Mouse (Mus musculus) ES-E14 (cell line): ENCODE measurements at regions not wholly inside any gene's neighbourhood (a gene's known extent, or its start where the extent isn't known, plus 50 kb on each side); places are given as distances from the start of the nearest gene placed in this dataset.

Experiments used
- DNase-seq: peaks from one replicate; pipeline ENCODE4 v3.0.0-alpha.2; 2013; ENCODE audit warnings: low read depth, low spot score
- H3K27ac ChIP-seq: 2 replicates; pipeline ENCODE4 v1.5.1; 2012; ENCODE audit warnings: low read depth, mild to moderate bottlenecking, low read length, moderate library complexity, mixed read lengths; ENCODE audit not compliant: poor library complexity, insufficient read depth, severe bottlenecking
- H3K36me3 ChIP-seq: 2 replicates; pipeline ENCODE4 v1.6.1; 2012; ENCODE audit warnings: mild to moderate bottlenecking, low read length, moderate library complexity, mixed read lengths; ENCODE audit not compliant: control insufficient read depth, poor library complexity, insufficient read depth, severe bottlenecking
- H3K4me1 ChIP-seq, 2 experiments: fragments of 150-350 bp in 1 of 2; sonication (generic) in 1 of 2; 2 replicates each; pipeline ENCODE4 v1.6.1; 2012; ENCODE audit warnings: low read length in 2 of 2, mild to moderate bottlenecking in 1 of 2, mixed read lengths in 1 of 2; ENCODE audit not compliant: control insufficient read depth in 2 of 2, insufficient read depth in 2 of 2, poor library complexity in 1 of 2
- H3K4me3 ChIP-seq, 2 experiments: fragments of 150-350 bp in 1 of 2; sonication (generic) in 1 of 2; 2 replicates each; pipeline ENCODE4 v1.5.1; 2012; ENCODE audit warnings: low read length in 2 of 2, low read depth in 1 of 2, mild to moderate bottlenecking in 1 of 2, mixed read lengths in 1 of 2; ENCODE audit not compliant: insufficient read depth in 1 of 2, poor library complexity in 1 of 2, severe bottlenecking in 1 of 2
- H3K9ac ChIP-seq: 2 replicates; pipeline ENCODE4 v1.6.1; 2012; ENCODE audit warnings: low read depth, mild to moderate bottlenecking, low read length, mixed read lengths; ENCODE audit not compliant: poor library complexity, insufficient read depth, severe bottlenecking
- H3K9me3 ChIP-seq: fragments of 150-350 bp; sonication (generic); 2 replicates; pipeline ENCODE4 v1.6.1; 2012; ENCODE audit warnings: low read depth, mild to moderate bottlenecking, low read length; ENCODE audit not compliant: control insufficient read depth, insufficient read depth
- CHD2 ChIP-seq: IDR thresholded peaks from 2 replicates; pipeline ENCODE4 v1.6.1; 2014; ENCODE audit warnings: mild to moderate bottlenecking, low read depth, low read length, inconsistent platforms
- HCFC1 ChIP-seq: IDR thresholded peaks from 2 replicates; pipeline ENCODE4 v1.6.1; 2012; ENCODE audit warnings: low read length, inconsistent platforms, borderline replicate concordance; ENCODE audit not compliant: insufficient read depth
- MAFK ChIP-seq: IDR thresholded peaks from 2 replicates; pipeline ENCODE4 v1.6.1; 2014; ENCODE audit warnings: mild to moderate bottlenecking, low read depth, low read length, inconsistent platforms; ENCODE audit not compliant: insufficient read depth
- ZC3H11A ChIP-seq: IDR thresholded peaks from 2 replicates; pipeline ENCODE4 v1.6.1; 2012; ENCODE audit warnings: low read depth, mild to moderate bottlenecking, inconsistent platforms, low read length, borderline replicate concordance
- ZNF384 ChIP-seq: IDR thresholded peaks from 2 replicates; pipeline ENCODE4 v1.6.1; 2012; ENCODE audit warnings: low read depth, low read length, inconsistent platforms
- in situ Hi-C, 2 experiments: fragments of 600-800 bp; cut with MboI; formaldehyde crosslinking; loops; one replicate each; pipeline ENCODE4 v1.15.1; 2025; ENCODE audit warnings: low sequenced_read_pairs in 2 of 2, inconsistent platforms in 1 of 2; ENCODE audit not compliant: unreplicated experiment in 2 of 2

DNA sequence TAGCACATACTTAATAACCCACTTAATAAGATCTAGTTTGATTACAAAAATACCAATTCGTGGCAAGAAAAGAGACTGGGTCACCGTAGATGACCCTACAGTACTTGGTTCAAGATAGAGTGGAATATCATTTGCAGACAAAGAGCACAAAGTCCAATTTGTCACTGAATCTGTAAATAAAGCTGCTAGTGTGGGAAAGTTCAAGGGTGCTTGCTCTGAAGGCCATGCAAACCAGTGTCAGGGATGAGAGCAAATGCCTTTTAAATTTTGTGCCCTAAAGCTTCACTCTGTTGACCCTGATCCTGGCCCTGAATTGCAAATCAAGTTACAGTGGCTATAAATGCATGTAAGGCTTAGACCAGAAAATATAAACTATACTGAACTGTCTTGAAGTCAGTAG, 113.1 kb downstream of the Cd55b start:
- TF ChIP-seq ZC3H11A, result no peak
- TF ChIP-seq CHD2, result no peak
- no peak for TF ChIP-seq MAFK
- no peak for TF ChIP-seq ZNF384
- TF ChIP-seq HCFC1, result no peak
- no peaks in the 10 kb centered on the region for H3K36me3 ChIP-seq
- H3K9ac ChIP-seq, result no peak overlapping the region
- no peak overlapping the region for H3K4me3 ChIP-seq
- in situ Hi-C loops, result no loop called here
- no peak for DNase-seq
- H3K9me3 ChIP-seq, result no peaks in the 10 kb centered on the region
- no peak overlapping the region for H3K27ac ChIP-seq
- H3K4me1 ChIP-seq, result no peaks in the 10 kb centered on the region

DNA sequence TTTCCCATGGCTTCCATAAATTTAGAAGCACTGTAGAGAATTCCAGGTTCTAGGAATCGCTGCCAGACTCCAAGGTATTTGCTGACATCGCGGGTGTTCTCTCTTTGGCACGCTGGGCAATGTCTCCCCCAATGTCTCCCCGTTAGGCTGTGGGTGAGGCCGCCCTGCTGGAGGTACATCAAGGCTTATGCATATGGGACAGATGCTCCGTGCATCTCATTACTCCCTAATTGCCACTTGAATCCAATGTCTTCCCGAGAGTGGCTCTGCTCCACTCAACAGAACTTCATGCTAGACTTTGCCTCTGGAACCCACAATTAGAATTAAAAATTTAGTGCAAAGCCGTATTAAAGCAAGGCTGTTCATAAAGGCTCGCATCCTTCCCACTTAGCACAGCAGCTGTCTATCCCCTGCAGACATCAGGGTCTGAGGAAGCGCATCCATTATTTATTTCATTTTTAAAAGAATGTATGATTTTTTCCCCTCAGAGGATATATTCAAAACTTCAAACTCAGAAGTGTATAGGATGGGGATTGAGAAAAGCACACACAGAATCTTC, 120.9 kb downstream of the Cd55b start:
- no peak for DNase-seq
- TF ChIP-seq MAFK (no peak), HCFC1 (no peak), CHD2 (no peak), ZC3H11A (no peak), ZNF384 (no peak)
- no peak overlapping the region for H3K4me3 ChIP-seq

DNA sequence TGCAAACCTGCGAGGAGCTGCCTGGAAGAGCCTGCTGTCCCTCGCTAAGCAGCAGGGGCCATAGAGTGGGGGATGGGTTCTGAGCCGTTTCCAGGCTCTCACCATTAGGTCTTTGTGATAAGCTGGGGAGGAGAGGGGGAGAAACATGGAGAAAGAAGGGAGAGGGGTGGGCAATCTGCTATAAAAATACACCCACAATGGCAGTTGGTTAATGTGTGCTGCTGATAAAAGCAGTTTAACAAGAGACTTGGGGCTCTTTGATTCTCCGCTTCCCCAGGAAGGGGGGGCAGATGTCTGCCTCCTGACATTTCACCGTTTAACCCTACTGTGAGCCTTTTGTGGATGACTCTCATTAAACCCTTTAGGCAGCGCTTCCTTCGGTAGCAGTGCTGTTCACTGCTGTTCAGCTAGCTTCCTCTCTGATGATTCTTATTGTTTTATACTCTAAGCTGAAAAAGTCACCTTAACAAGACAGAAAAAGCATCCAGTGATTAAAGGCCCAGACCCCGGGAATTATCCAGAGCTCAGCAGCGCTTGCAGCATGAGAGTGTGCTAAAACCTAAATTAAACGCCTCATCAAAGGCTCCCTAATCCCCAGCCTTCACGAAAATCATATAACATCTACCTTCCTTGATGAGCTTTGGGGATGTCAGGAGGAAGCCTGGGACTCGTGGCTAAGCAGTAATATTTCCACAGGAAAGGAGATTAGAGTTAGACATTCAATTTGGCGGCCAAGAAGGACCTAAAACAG, 122.6 kb downstream of the Cd55b start:
- Histone ChIP-seq H3K9ac (no peak overlapping the region), H3K4me1 (no peaks in the 10 kb centered on the region), H3K27ac (no peak overlapping the region), H3K36me3 (no peaks in the 10 kb centered on the region), H3K4me3 (no peak overlapping the region), H3K9me3 (no peaks in the 10 kb centered on the region)
- DNase-seq, result peak; percentile 13
- in situ Hi-C loops, result no loop called here
- no peak for TF ChIP-seq HCFC1
- no peak for TF ChIP-seq ZNF384
- no peak for TF ChIP-seq CHD2
- TF ChIP-seq ZC3H11A, result no peak
- no peak for TF ChIP-seq MAFK

More for the DNA sequence above, 120.9 kb downstream of the Cd55b start:
- H3K9ac ChIP-seq, result no peak overlapping the region
- no peaks in the 10 kb centered on the region for H3K9me3 ChIP-seq
- H3K36me3 ChIP-seq, result no peaks in the 10 kb centered on the region
- no peaks in the 10 kb centered on the region for H3K4me1 ChIP-seq
- no peak overlapping the region for H3K27ac ChIP-seq
- in situ Hi-C loops, result no loop called here

DNA sequence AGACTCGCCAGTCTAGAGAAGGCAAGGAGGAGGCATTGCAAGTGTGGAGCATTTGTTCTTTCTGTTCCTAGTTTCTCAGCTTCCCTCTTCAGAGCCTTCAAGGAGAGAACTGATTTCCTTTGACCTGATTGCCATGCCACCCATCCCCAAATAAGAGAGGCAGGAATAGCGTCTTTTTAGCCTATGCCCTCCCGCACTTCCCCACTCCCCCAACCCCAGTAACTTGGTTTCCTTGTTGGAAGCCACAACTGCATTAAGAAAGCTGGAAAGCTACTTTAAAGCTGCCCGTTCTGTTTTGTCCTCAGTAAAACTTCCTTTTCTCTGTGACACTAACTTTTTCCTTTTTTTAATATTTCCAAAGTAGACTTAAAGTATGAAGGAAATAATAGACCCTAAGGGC, 123.2 kb downstream of the Cd55b start:
- Histone ChIP-seq H3K36me3 (no peaks in the 10 kb centered on the region), H3K4me1 (no peaks in the 10 kb centered on the region), H3K9me3 (no peaks in the 10 kb centered on the region), H3K9ac (no peak overlapping the region), H3K27ac (no peak overlapping the region), H3K4me3 (no peak overlapping the region)
- DNase-seq, result no peak
- no peak for TF ChIP-seq CHD2
- TF ChIP-seq MAFK, result no peak
- no peak for TF ChIP-seq HCFC1
- TF ChIP-seq ZNF384, result no peak
- TF ChIP-seq ZC3H11A, result no peak
- in situ Hi-C loops, result no loop called here

DNA sequence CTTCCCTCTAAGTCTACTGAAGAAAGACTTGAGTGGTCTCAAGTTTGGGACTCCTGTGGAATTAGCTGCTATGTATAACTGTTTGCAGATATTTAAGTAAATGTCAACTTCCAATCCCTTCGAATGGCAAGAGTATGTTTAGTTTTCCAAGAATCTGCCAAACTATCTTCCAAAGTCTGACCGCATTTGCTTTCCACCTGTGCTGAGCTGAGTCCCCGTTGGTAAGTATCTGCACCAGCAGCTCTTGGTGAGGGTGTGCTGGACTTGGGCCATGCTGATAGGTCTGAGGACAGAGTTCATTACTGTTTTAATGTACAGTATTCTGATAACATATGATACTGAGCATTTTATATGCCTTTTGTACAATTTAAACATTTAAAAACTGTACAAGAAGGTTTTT, 123.7 kb downstream of the Cd55b start:
- no peaks in the 10 kb centered on the region for H3K9me3 ChIP-seq
- in situ Hi-C loops, result no loop called here
- no peak overlapping the region for H3K9ac ChIP-seq
- TF ChIP-seq ZC3H11A (no peak), HCFC1 (no peak), ZNF384 (no peak), MAFK (no peak), CHD2 (no peak)
- no peak overlapping the region for H3K4me3 ChIP-seq
- H3K36me3 ChIP-seq, result no peaks in the 10 kb centered on the region
- DNase-seq, result no peak
- no peak overlapping the region for H3K27ac ChIP-seq
- H3K4me1 ChIP-seq, result no peaks in the 10 kb centered on the region
